Mouse (Mus musculus): ENCODE data around the gene Gm20388.

Gm20388 gene

GRCm38 (mm10) chr8:120513638-120514461, 603.2 kb downstream of the Gm20388 start:
- no peak for DNase-seq (ENCODE audit: low read depth in 2 of 2, low spot score in 2 of 2)

- no peak for DNase-seq (ENCODE audit: low read depth in 2 of 2, low spot score in 2 of 2)
Measured at GRCm38 (mm10) chr8:120515214-120515613, 604.6 kb downstream of the Gm20388 start.

- no peak for DNase-seq (ENCODE audit: low read depth in 2 of 2, low spot score in 2 of 2)
Measured at GRCm38 (mm10) chr8:120515650-120516049, 605.0 kb downstream of the Gm20388 start.

- no peak for DNase-seq (ENCODE audit: low read depth in 2 of 2, low spot score in 2 of 2)
Measured at GRCm38 (mm10) chr8:120516182-120516755, 605.6 kb downstream of the Gm20388 start.

DNA sequence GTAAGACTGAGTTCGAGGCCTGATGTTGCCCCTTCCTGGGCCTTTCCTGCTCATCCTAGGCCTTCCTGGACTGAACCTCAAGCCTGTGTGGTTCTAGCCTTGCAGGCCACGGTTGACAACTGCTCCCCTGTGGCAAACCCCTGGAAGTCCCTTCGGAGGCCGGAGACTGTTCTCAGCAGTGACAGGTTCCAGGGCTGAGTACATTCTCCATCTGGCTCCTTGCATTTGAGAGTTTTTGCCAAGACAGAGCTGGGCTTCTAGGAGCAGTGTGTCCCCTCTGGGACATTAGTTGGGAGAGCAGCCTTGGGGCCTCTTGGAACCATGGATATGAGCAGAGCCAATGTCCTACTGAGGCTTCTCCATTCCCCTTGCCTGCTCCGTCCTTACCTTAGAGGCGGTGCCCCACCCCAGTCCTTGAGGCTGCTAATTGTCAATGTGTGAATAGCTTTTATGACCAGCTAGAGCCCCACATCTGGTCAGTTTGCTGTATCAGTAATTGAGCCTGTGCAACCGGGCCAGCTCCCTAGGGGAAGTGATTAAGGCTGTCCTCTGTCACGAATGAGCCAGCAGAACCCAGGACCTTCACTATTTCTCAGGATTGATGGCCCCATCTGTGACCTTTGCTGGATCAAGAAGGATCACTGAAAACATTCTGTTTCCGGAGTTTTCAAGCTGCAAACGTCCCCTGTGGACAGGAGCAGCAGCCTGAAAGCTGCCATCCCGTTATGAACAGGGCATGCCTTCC, 607.2 kb downstream of the Gm20388 start:
- DNase-seq (ENCODE audit: low read depth in 2 of 2, low spot score in 2 of 2): no peak

DNA sequence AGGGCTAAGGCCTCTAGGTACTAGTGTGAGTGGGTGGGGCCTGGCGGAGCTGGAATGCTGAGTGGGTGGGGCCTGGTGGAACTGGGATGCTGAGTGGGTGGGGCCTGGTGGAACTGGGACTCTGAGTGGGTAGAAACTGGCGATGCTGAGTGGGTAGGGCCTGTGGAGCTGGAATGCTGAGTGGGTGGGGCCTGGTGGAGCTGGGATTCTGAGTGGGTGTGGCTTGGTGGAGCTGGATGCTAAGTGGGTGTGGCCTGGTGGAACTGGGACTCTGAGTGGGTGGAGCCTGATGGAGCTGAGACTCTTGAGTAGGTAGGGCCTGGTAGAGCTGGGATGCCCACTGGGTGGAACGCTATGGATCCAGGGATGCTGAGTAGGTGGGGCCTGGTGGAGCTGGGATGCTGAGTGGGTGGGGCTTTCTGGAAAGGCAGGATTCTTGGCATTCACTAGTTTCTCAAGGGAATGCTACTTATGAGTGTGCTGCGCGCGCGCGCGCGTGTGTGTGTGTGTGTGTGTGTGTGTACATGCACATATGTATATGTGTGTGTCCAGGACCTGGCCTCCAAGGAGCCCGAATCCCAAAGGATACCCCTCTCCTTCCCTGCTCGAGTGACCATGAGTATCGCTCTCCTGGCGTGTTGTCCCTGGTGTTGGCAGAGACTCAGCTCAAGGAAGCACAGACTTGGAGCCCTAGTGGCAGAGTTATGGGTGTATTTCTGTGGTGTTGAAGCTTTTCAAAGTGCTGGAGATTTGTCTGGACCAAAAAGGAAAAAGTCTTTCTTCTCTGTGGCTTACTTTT, 608.3 kb downstream of the Gm20388 start:
- DNase-seq (ENCODE audit: low read depth in 2 of 2, low spot score in 2 of 2): no peak

GRCm38 (mm10) chr8:120520287-120520686, 609.6 kb downstream of the Gm20388 start:
- no peak for DNase-seq (ENCODE audit: low read depth in 2 of 2, low spot score in 2 of 2)

DNA sequence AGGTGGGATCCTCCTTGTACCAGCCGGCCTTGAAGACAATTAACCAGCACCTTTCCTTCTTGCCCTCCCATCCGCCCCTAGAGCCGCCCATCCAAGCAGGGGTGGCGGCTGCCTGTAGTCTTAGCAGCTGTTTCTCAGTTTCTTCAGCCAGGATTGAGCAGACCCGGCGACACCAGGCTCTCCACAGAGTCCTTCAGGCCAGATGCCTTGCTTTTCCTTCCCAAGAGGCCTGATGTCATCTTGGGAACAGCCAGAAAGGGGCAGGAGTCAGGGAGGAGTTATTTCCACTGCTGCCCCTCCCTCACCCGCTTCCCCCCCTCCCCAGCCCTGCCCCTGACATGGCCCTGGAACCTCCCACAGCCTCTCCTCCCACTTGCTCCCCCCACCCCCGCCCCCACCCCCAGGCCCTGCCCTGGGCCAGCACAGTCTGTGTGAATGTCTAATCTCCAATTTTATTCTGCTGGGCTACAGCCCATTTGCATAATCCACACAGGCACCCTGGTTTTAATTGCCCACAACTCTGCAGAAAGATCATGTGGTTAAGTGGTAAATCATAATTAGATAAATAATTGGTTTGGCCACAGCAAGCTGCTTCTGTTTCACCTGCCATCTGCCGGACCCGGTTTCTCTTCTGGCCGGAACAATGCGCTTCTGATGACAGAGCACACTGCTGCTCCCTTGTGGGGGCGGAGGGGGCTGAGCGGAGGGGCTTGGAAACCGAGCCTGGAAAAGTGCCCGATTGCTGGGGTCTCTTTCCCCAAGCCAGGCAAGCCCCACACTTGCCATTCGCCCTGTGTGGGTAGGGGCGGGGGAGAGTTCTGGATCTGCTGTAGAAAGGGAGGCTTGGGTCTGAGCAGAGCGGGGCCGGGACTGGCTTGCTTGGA, 610.3 kb downstream of the Gm20388 start:
- DNase-seq (ENCODE audit: low read depth in 2 of 2, low spot score in 2 of 2): no peak

GRCm38 (mm10) chr8:120521591-120521965, 610.9 kb downstream of the Gm20388 start:
- DNase-seq (ENCODE audit: low read depth in 2 of 2, low spot score in 2 of 2): no peak

DNA sequence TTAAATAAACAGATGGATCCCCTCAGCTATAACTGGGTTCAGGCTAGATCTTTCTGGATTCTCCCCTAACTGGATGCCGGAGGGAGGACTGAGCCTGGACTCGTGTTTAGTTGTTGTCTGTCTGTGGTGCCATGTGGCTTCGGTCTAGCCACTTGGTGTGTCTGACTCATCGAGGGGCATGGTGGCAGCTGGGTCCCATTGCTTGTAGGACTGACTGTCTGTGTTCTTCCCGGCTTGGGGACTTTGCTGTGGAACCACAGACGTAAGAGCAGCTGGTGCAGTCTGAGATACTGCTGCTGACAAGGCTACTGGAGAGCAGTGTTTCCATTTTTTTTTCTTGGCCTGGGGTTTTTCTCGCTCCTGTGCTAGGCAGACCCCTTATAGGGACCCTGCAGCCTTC, 613.0 kb downstream of the Gm20388 start:
- no peak for DNase-seq (ENCODE audit: low read depth in 2 of 2, low spot score in 2 of 2)

DNA sequence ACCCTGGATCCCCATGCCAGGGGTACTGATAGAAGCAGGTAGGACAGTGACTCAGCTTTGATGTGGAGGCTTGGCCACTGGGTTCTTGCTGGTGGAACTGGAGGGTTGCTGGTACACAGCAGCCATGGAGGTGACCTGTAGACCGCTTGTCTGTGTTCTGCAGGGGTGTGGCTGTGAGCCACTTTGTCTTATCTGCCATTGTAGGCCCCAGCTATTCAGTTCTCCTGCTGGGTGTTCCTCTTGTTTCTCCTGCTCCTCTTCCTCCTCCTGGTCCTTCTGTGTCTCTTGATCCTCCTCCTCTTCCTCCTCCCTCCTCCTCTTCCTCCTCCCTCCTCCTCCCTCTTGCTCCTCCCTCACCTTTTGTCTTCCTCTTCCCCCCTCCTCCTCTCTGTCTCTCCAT, 614.5 kb downstream of the Gm20388 start:
- no peak for DNase-seq (ENCODE audit: low read depth in 2 of 2, low spot score in 2 of 2)

DNA sequence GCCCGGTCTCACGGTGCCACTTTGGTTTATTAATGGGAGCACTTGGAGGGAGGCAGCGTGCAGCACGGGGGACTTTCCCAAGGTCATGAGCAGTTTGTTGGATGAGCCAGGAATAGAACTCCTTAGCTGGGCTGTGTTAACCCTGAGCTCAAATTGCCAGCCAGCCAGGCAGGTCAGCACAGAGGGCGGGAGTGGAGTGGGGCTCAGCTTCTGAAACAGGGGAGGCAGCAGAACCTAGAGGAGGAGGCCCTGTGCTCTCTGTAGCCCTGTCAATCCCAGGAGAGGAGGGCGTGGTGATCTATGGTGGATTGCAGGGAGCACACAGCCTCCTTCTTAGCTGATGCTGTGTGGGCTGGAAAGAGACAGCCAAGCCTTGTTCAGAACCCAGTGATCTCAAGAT, 615.2 kb downstream of the Gm20388 start:
- DNase-seq (ENCODE audit: low read depth in 2 of 2, low spot score in 2 of 2): no peak

DNA sequence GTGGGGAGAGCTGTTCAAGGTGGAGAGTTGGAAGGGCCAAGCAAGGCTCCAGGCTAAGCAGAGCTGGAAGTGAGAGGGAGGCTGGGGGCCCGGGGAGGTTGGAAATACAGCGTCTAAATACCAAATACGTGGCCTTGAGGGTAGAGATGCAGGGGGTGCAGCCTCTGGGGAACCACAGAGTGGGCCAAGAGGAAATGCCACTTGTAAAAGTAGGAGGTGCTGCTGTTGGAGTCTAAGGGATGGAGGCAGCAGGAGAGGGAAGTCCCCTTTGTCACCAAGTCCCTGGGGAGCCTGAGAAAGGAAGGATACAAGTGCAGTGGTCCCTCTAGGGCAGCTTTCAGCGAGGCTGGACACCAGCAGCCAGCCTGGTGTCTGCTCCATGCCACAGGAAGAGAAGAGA, 615.9 kb downstream of the Gm20388 start:
- DNase-seq (ENCODE audit: low read depth in 2 of 2, low spot score in 2 of 2): no peak

DNA sequence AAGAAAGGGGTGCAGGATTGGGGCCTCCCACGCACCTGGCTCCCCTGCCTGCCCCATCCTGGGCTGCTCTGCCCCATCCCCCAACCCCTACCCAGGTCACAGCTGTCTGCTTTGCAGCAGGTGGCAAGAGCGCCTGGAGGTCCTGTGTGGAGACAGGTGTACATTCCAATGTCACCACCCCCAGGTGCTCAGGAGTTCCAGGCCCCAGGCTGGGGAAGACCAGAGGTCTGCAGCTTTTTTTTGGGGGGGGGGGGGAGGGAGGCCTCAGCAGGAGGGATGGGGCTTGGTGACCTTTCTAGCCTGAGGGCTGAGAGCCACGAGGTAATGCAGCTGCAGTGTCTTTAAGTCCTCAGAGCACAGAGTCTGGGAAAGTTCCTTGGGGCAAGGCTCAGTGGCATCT, 617.7 kb downstream of the Gm20388 start:
- no peak for DNase-seq (ENCODE audit: low read depth in 2 of 2, low spot score in 2 of 2)

GRCm38 (mm10) chr8:120529226-120529625, 618.6 kb downstream of the Gm20388 start:
- DNase-seq (ENCODE audit: low read depth in 2 of 2, low spot score in 2 of 2): no peak

- no peak for DNase-seq (ENCODE audit: low read depth in 2 of 2, low spot score in 2 of 2)
Measured at GRCm38 (mm10) chr8:120530954-120531656, 620.5 kb downstream of the Gm20388 start.

DNA sequence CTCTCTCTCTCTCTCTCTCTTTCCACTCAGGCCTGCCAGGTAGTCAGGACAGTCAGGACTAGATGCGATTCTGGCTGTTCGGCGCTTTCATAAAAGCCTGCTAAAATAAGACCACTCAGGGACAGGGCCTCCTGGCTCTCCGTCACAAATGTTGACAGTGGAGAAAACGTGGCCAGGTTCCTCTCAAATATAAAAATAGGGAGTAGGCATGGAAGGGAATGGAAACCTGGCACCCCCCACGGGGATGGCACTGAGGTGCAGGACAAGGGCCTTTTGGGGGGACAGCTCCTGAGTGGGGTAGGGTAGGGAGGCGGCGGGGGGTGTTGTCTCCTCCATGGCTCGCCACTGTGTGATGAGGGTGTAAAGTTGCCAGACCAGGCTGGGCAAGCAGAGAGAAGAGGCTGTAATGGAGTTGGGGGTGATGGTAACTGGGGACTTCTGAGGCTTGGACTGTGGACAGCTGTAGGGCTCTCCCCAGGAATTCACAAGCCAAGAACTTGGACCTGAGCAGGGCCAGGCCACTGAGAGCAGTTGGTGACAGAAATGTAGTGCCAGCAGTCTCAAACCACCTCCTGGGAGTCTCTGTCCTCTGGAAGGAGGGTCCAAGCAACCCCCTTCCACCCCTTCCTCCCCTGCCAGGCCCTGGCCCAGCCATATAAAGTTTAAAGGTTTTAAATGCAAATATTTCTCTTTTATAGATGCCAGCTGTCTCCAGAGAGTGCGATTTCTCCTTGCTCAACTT, 621.3 kb downstream of the Gm20388 start:
- no peak for DNase-seq (ENCODE audit: low read depth in 2 of 2, low spot score in 2 of 2)

- peak in 1 of 2 experiments; percentile 23 for DNase-seq (ENCODE audit: low read depth in 2 of 2, low spot score in 2 of 2)
Measured at GRCm38 (mm10) chr8:120532517-120533215, 622.0 kb downstream of the Gm20388 start.
